In the genomic region with DNA sequence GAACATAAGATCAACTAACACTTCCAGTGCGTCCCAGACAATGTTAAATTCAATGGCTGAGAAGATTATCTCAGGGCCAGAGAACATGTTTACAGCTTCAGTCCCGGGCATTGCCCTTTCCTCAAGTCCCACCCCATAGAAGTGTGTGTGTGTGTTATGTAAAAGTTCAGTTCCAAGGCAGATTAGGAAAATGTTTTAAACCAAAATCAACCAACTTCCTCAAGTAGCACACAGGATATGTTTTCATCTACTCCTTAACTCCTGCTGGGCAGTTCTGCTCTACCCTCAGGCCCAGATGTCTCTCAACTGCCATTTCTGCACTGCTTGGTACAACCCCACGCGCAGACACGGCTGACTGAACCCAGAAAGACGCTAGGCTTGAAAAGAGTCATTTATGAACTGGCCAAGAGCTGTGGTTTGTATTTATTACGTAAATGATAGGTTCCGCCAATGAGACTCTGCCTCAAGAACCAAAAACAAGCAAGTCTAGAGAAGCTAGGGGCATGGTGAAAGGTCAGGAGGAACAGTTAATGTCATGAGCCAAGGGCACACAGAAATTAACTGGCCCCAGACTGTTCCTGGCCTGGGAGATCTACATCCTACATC, we compare ENCODE assay signal across 8 mouse cellular contexts.
A peak's percentile ranks its signal among the peaks of the same experiment; 100 is the strongest.
DNase-seq lines count a peak whose midpoint lies in the region; ATAC-seq lines count a peak whose summit lies in the region.

No protein-coding gene starts in this region.

- no peak for DNase-seq in heart, postnatal 4 days
- DNase-seq in NIH3T3 (ENCODE audit: low read depth) = peak; percentile 24
- peak; percentile 79 for DNase-seq in kidney, adult 9 months
- DNase-seq in midbrain, embryonic 11.5 days (ENCODE audit: low spot score, missing footprints) = peak; percentile 89
- DNase-seq in thymus, postnatal 10 days (ENCODE audit: low spot score in 2 of 2) = no peak
- DNase-seq in cerebellum, adult 8-10 months = no peak
- DNase-seq in right cerebral cortex, postnatal 14 days = no peak

- H3K27ac ChIP-seq in heart, embryonic 15.5 days = peak overlapping the region; percentile 63
- peak overlapping the region; percentile 57 for H3K27ac ChIP-seq in midbrain, embryonic 11.5 days (ENCODE audit: low read depth, low read length)

- H3K36me3 ChIP-seq in heart, embryonic 15.5 days = no peaks in the 10 kb centered on the region
- no peaks in the 10 kb centered on the region for H3K36me3 ChIP-seq in midbrain, embryonic 11.5 days (ENCODE audit: control insufficient read depth, insufficient read depth, low read length)

- WGBS in heart, embryonic 15.5 days = 54% methylated on average over 8 of the region's 8 CpGs
- WGBS in midbrain, embryonic 11.5 days = 19% methylated on average over 8 of the region's 8 CpGs

- H3K9ac ChIP-seq in heart, embryonic 15.5 days = no peak overlapping the region
- H3K9ac ChIP-seq in midbrain, embryonic 11.5 days (ENCODE audit: low read length) = no peak overlapping the region

- no peak overlapping the region for H3K4me3 ChIP-seq in heart, embryonic 15.5 days
- no peak overlapping the region for H3K4me3 ChIP-seq in midbrain, embryonic 11.5 days (ENCODE audit: low read depth, low read length)

- peaks cover 42% of the 10 kb centered on the region for H3K4me1 ChIP-seq in heart, embryonic 15.5 days (replicated peaks)
- H3K4me1 ChIP-seq in midbrain, embryonic 11.5 days (ENCODE audit: control insufficient read depth, insufficient read depth, low read length) = peaks cover 9% of the 10 kb centered on the region

- no peak for ATAC-seq in heart, embryonic 15.5 days (replicated peaks; ENCODE audit: insufficient number of reproducible peaks, insufficient read depth, low FRiP score, low read depth)
- peak; percentile 70 for ATAC-seq in midbrain, embryonic 11.5 days (ENCODE audit: low FRiP score)

- H3K9me3 ChIP-seq in heart, embryonic 15.5 days (replicated peaks) = no peaks in the 10 kb centered on the region
- H3K9me3 ChIP-seq in midbrain, embryonic 11.5 days (ENCODE audit: control insufficient read depth, low read length) = no peaks in the 10 kb centered on the region

- no peak overlapping the region for H3K4me2 ChIP-seq in heart, embryonic 15.5 days
- H3K4me2 ChIP-seq in midbrain, embryonic 11.5 days = no peak overlapping the region

- H3K27me3 ChIP-seq in heart, embryonic 15.5 days = no peaks in the 10 kb centered on the region
- H3K27me3 ChIP-seq in midbrain, embryonic 11.5 days (ENCODE audit: control insufficient read depth, insufficient read depth, low read length) = no peaks in the 10 kb centered on the region

Comparison
In these comparisons a context has a peak if more than half of its experiments do, and no peak if none do; other contexts are left out.
1. DNase-seq: peak in NIH3T3 (single experiment), kidney, adult 9 months (single experiment) and midbrain, embryonic 11.5 days (single experiment); none in heart, postnatal 4 days (single experiment), thymus, postnatal 10 days (0 of 2), cerebellum, adult 8-10 months (single experiment) and right cerebral cortex, postnatal 14 days (single experiment).